Mouse (Mus musculus) limb, embryonic 11.5 days (tissue): ENCODE measurements around the gene Napa. TPM values are rescaled to one million over a fixed set of nuclear protein-coding genes. Genes with fewer than 3 reads are reported as not detected.

Experiments used
- ATAC-seq: fragments of 200-750 bp; cut with Nextera tagmentation; 2 replicates; pipeline ENCODE4 v1.8.0; 2017; ENCODE audit warnings: low read depth; ENCODE audit not compliant: insufficient number of reproducible peaks, low FRiP score, low TSS enrichment
- DNase-seq: peaks from one replicate; pipeline ENCODE4 v3.0.0-alpha.2; 2015; ENCODE audit warnings: low spot score
- H3K27ac ChIP-seq: fragments of 300-500 bp; sonication (generic); replicated peaks from 2 replicates; pipeline ENCODE4 v1.5.1; 2014; ENCODE audit warnings: low read depth, mild to moderate bottlenecking, low read length
- H3K27me3 ChIP-seq: fragments of 300-500 bp; sonication (generic); 2 replicates; pipeline ENCODE4 v1.6.1; 2014; ENCODE audit warnings: mild to moderate bottlenecking, low read length, mixed read lengths; ENCODE audit not compliant: control insufficient read depth, insufficient read depth
- H3K36me3 ChIP-seq: fragments of 300-500 bp; sonication (generic); 2 replicates; pipeline ENCODE4 v1.6.1; 2014; ENCODE audit warnings: mild to moderate bottlenecking, low read length, moderate library complexity, mixed read lengths; ENCODE audit not compliant: control insufficient read depth, insufficient read depth
- H3K4me1 ChIP-seq: fragments of 300-500 bp; sonication (generic); 2 replicates; pipeline ENCODE4 v1.6.1; 2014; ENCODE audit warnings: low read length, mixed read lengths; ENCODE audit not compliant: control insufficient read depth, insufficient read depth
- H3K4me2 ChIP-seq: fragments of 300-500 bp; sonication (generic); 2 replicates; pipeline ENCODE4 v1.6.1; 2014; ENCODE audit warnings: low read depth, mild to moderate bottlenecking, moderate library complexity; ENCODE audit not compliant: severe bottlenecking
- H3K4me3 ChIP-seq: fragments of 300-500 bp; sonication (generic); 2 replicates; pipeline ENCODE4 v1.5.1; 2014; ENCODE audit warnings: low read depth, low read length
- H3K9ac ChIP-seq: fragments of 300-500 bp; sonication (generic); 2 replicates; pipeline ENCODE4 v1.6.1; 2014; ENCODE audit warnings: mild to moderate bottlenecking, low read length
- H3K9me3 ChIP-seq: fragments of 300-500 bp; sonication (generic); 2 replicates; pipeline ENCODE4 v1.6.1; 2016; ENCODE audit warnings: low read length; ENCODE audit not compliant: control insufficient read depth
- WGBS: fragments of 180-500 bp; shearing (Covaris S2); extraction: QIAGEN DNeasy Blood & Tissue Kit; methylation state at CpG from one replicate; pipeline ENCODE4 v1.1.7; 2014; 5-methylcytosine and 5-hydroxymethylcytosine counted together
- polyA plus RNA-seq: library from polyadenylated mRNA; unstranded; fragments of >200 nt; fragmentation: Nextera tagmentation; extraction: Ambion mirVana; gene quantifications from 2 replicates; pipeline ENCODE4 v1.2.1, GENCODE M21; 2014

Gene Napa
- polyA plus RNA-seq, 1 experiment from 2014 or later: 203 TPM

- H3K4me1 ChIP-seq: no peaks in the 10 kb centered on the region
- H3K27ac ChIP-seq: no peak overlapping the region
- no peak overlapping the region for H3K4me3 ChIP-seq
- no peak overlapping the region for H3K9ac ChIP-seq
- ATAC-seq: no peak
- H3K36me3 ChIP-seq: no peaks in the 10 kb centered on the region
- no peak overlapping the region for H3K4me2 ChIP-seq
- WGBS: 77% methylated on average over 7 of the region's 7 CpGs
- H3K9me3 ChIP-seq: peaks cover 5% of the 10 kb centered on the region; the same call in 1 of the 2 replicates
- DNase-seq: no peak
- peaks cover 17% of the 10 kb centered on the region for H3K27me3 ChIP-seq
Observed at GRCm38 (mm10) chr7:16162036-16162435, 63.8 kb downstream of the Napa start.

Other genes starting within 250 kb of the Napa start
- not detected in 2 replicates for gene Crx, start 218.5 kb upstream of the Napa start, polyA plus RNA-seq
- not detected in 2 replicates for gene Crxos, start 215.8 kb upstream of the Napa start, polyA plus RNA-seq
- 778 and 804 TPM in 2 replicates for gene Selenow, start 176.1 kb upstream of the Napa start, polyA plus RNA-seq
- gene Nop53, start 152.4 kb upstream of the Napa start, polyA plus RNA-seq: 195 and 197 TPM in 2 replicates
- gene Ehd2, start 130.9 kb upstream of the Napa start, polyA plus RNA-seq: 8.1 and 9.3 TPM in 2 replicates
- gene Bicra, start 50.5 kb upstream of the Napa start, polyA plus RNA-seq: 9.3 and 10.1 TPM in 2 replicates
- gene Zfp541, start 36.6 kb upstream of the Napa start, polyA plus RNA-seq: not detected in 2 replicates
- gene Kptn, start 21.4 kb downstream of the Napa start, polyA plus RNA-seq: 22.5 and 23.5 TPM in 2 replicates
- 0.10 and 0.12 TPM in 2 replicates for gene Slc8a2, start 31.4 kb downstream of the Napa start, polyA plus RNA-seq
- 9.6 TPM in 2 replicates for gene Meis3, start 76.6 kb downstream of the Napa start, polyA plus RNA-seq
- gene Dhx34, start 123.6 kb downstream of the Napa start, polyA plus RNA-seq: 8.5 and 9.4 TPM in 2 replicates
- 0.07 TPM in 1 of 2 replicates, not detected in the other for gene C5ar2, start 145.7 kb downstream of the Napa start, polyA plus RNA-seq
- gene C5ar1, start 161.1 kb downstream of the Napa start, polyA plus RNA-seq: 0.38 and 0.55 TPM in 2 replicates
- gene Inafm1, start 175.2 kb downstream of the Napa start, polyA plus RNA-seq: 7.9 and 9.6 TPM in 2 replicates
- gene Ccdc9, start 188.3 kb downstream of the Napa start, polyA plus RNA-seq: 20.2 and 23.8 TPM in 2 replicates
- gene Bbc3, start 209.9 kb downstream of the Napa start, polyA plus RNA-seq: 5.0 and 6.8 TPM in 2 replicates